Comparison of ENCODE assay signal across 7 mouse cellular contexts in genomic region chr11:3292062-3292421, GRCm38 (mm10). TPM values are rescaled to one million over a fixed set of nuclear protein-coding genes. Genes with fewer than 3 reads are reported as not detected.
A peak's percentile ranks its signal among the peaks of the same experiment; 100 is the strongest.
DNase-seq lines count a peak whose midpoint lies in the region; ATAC-seq and TF ChIP-seq lines count a peak whose summit lies in the region.

No protein-coding gene starts in this region.

- H3K27me3 ChIP-seq in Patski, result no peaks in the 10 kb centered on the region
- no peaks in the 10 kb centered on the region for H3K27me3 ChIP-seq in heart, embryonic 13.5 days (replicated peaks)
- no peaks in the 10 kb centered on the region for H3K27me3 ChIP-seq in kidney, postnatal 0 days (ENCODE audit: insufficient read depth, low read length)

- peak overlapping the region; percentile 99 for H3K4me2 ChIP-seq in heart, embryonic 13.5 days
- peak overlapping the region; percentile 96 for H3K4me2 ChIP-seq in kidney, postnatal 0 days (ENCODE audit: low read length)

- POLR2A ChIA-PET in Patski (lab: Charles Lee), result interaction anchor here (0.9 to 6.9 kb wide), 4 partner anchors 11 to 38 kb away, joined by 3 to 63 read pairs (median 30); partner anchors contain the start of gene Drg1

- peak overlapping the region; percentile 98 for H3K9ac ChIP-seq in heart, embryonic 13.5 days
- peak overlapping the region; percentile 97 for H3K9ac ChIP-seq in kidney, postnatal 0 days (ENCODE audit: low read depth, low read length)

- peaks cover 46% of the 10 kb centered on the region for H3K36me3 ChIP-seq in heart, embryonic 13.5 days
- H3K36me3 ChIP-seq in kidney, postnatal 0 days (ENCODE audit: insufficient read depth, low read length), result peaks cover 37% of the 10 kb centered on the region
- H3K36me3 ChIP-seq in macrophage (ENCODE audit: inconsistent target), result peaks cover 19% of the 10 kb centered on the region; the same call in 1 of the 2 replicates

- peaks cover 70% of the 10 kb centered on the region for H3K4me1 ChIP-seq in heart, embryonic 13.5 days
- peaks cover 20% of the 10 kb centered on the region for H3K4me1 ChIP-seq in kidney, postnatal 0 days (replicated peaks; ENCODE audit: insufficient read depth, low read length)

- no peaks in the 10 kb centered on the region for H3K9me3 ChIP-seq in heart, embryonic 13.5 days
- no peaks in the 10 kb centered on the region for H3K9me3 ChIP-seq in kidney, postnatal 0 days (replicated peaks; ENCODE audit: low read length)

- peak; percentile 51 for DNase-seq in CD4-positive, CD25-positive, alpha-beta regulatory T cell, adult 2 months (ENCODE audit: low read depth, low spot score)
- no peak for DNase-seq in Patski (ENCODE audit: low read depth, low spot score)
- peak; percentile 60 for DNase-seq in embryo, embryonic 11.5 days (ENCODE audit: low read depth, low spot score)
- peak; percentile 84 for DNase-seq in kidney, postnatal 0 days (ENCODE audit: low spot score)
- DNase-seq in spleen, postnatal 10 days (ENCODE audit: low spot score in 2 of 2), result peak; percentile 59 to 64

- CTCF ChIA-PET in Patski (lab: Charles Lee), result interaction anchor here (0.9 to 1.6 kb wide), 4 partner anchors 22 to 61 kb away, joined by 3 to 7 read pairs (median 3); partner anchors contain the start of gene Drg1

- 0% methylated on average over 8 of the region's 8 CpGs for WGBS in heart, embryonic 13.5 days
- 0% methylated on average over 8 of the region's 8 CpGs for WGBS in kidney, postnatal 0 days
- WGBS in macrophage (ENCODE audit: missing documents), result 9% methylated on average over 8 of the region's 8 CpGs

- no peak for TF ChIP-seq CTCF in Patski (IDR thresholded peaks at IDR 0.05)
- TF ChIP-seq CTCF in kidney, postnatal 0 days (IDR thresholded peaks at IDR 0.05; ENCODE audit: low read depth), result 0 out of 2 replicates have a peak, but pooled peaks have one; percentile 12

- in situ Hi-C loops in Patski (cut with MboI; ENCODE audit: low pct_unique_long_range_greater_than_20kb), result no loop called here

- H3K27ac ChIP-seq in heart, embryonic 13.5 days (replicated peaks), result peak overlapping the region; percentile 100
- H3K27ac ChIP-seq in kidney, postnatal 0 days, result peak overlapping the region; percentile 100
- H3K27ac ChIP-seq in macrophage, result peak overlapping the region; percentile 60

- peak; percentile 23 for ATAC-seq in Patski
- no peak for ATAC-seq in heart, embryonic 13.5 days (ENCODE audit: extremely low read depth, insufficient number of reproducible peaks, low FRiP score, low TSS enrichment)
- peak; percentile 23 for ATAC-seq in kidney, postnatal 0 days (replicated peaks; ENCODE audit: low FRiP score, low read depth)

- H3K79me2 ChIP-seq in macrophage (ENCODE audit: inconsistent target), result peaks cover 41% of the 10 kb centered on the region

- peak overlapping the region; percentile 69 for H3K4me3 ChIP-seq in heart, embryonic 13.5 days
- H3K4me3 ChIP-seq in kidney, postnatal 0 days (replicated peaks; ENCODE audit: low read depth, low read length), result peak overlapping the region; percentile 80
- H3K4me3 ChIP-seq in macrophage (ENCODE audit: inconsistent target), result peak overlapping the region; percentile 48

RNA-seq across cellular contexts. Expression of gene Patz1, which starts 3.4 kb away (rescaled TPM):
- polyA plus RNA-seq in Patski (2021), result 59.5 TPM
- 22.7 and 24.4 TPM in 2 replicates for polyA plus RNA-seq in heart, embryonic 13.5 days (2015; fragmentation: Nextera tagmentation; extraction: Ambion mirVana)
- polyA plus RNA-seq in kidney, postnatal 0 days (2015; fragmentation: Nextera tagmentation; extraction: Ambion mirVana), result 47.8 and 51.0 TPM in 2 replicates
- 10 to 100 TPM in 16 of 26 experiments, 1 to 10 TPM in 10; 2.9 to 42.8 (median 13.5) TPM for total RNA-seq in macrophage (2018; cell fraction: chromatin; rRNA removed)
- 10 to 100 TPM in 14 of 26 experiments, 1 to 10 TPM in 12; 3.3 to 19.2 (median 10.3) TPM for total RNA-seq in macrophage (2018; cell fraction: cytosol; rRNA removed)
- total RNA-seq in macrophage (2018; cell fraction: nucleus; rRNA removed), result 10 to 100 TPM in 17 of 26 experiments, 1 to 10 TPM in 9; 5.3 to 37.7 (median 14.6) TPM
- 10.9 to 14.0 TPM (median 10.9 TPM) in 3 replicates for polyA plus RNA-seq in macrophage (2018)

RNA-seq across cellular contexts. Expression of gene Drg1, which starts 25.8 kb away (rescaled TPM):
- polyA plus RNA-seq in Patski (2021) (137 TPM), macrophage (2018) (60.1 to 104 TPM (median 88.3 TPM) in 3 replicates)
- 159 and 171 TPM in 2 replicates for polyA plus RNA-seq in heart, embryonic 13.5 days (2015; fragmentation: Nextera tagmentation; extraction: Ambion mirVana)
- 176 and 198 TPM in 2 replicates for polyA plus RNA-seq in kidney, postnatal 0 days (2015; fragmentation: Nextera tagmentation; extraction: Ambion mirVana)
- total RNA-seq in macrophage (2018; cell fraction: chromatin; rRNA removed), result 10 to 100 TPM; 15.6 to 71.1 (median 52.5) TPM
- 10 to 100 TPM; 54.2 to 80.4 (median 68.0) TPM for total RNA-seq in macrophage (2018; cell fraction: cytosol; rRNA removed)
- total RNA-seq in macrophage (2018; cell fraction: nucleus; rRNA removed), result 10 to 100 TPM; 23.4 to 88.7 (median 45.6) TPM

RNA-seq across cellular contexts. Expression of gene Pik3ip1, which starts 38.2 kb away (rescaled TPM):
- polyA plus RNA-seq in Patski (2021), result 24.7 TPM
- polyA plus RNA-seq in heart, embryonic 13.5 days (2015; fragmentation: Nextera tagmentation; extraction: Ambion mirVana), result 19.0 and 25.9 TPM in 2 replicates
- 14.8 and 15.0 TPM in 2 replicates for polyA plus RNA-seq in kidney, postnatal 0 days (2015; fragmentation: Nextera tagmentation; extraction: Ambion mirVana)
- 10 to 100 TPM in 7 of 26 experiments, 1 to 10 TPM in 19; 1.9 to 27.2 (median 6.4) TPM for total RNA-seq in macrophage (2018; cell fraction: chromatin; rRNA removed)
- total RNA-seq in macrophage (2018; cell fraction: cytosol; rRNA removed), result 10 to 100 TPM in 3 of 26 experiments, 1 to 10 TPM in 23; 2.7 to 12.1 (median 6.3) TPM
- total RNA-seq in macrophage (2018; cell fraction: nucleus; rRNA removed), result 10 to 100 TPM in 8 of 26 experiments, 1 to 10 TPM in 18; 3.1 to 20.7 (median 8.1) TPM
- polyA plus RNA-seq in macrophage (2018), result 1.4 to 14.0 TPM (median 10.1 TPM) in 3 replicates
